Mouse (Mus musculus): ENCODE data around the gene Gm13941. TPM values are rescaled to one million over a fixed set of nuclear protein-coding genes. Genes with fewer than 3 reads are reported as not detected.

The Gm13941 gene
- polyA plus RNA-seq (2011; ENCODE audit: insufficient read depth, insufficient read length, low read depth, missing spikeins) = not detected in 2 replicates

DNA sequence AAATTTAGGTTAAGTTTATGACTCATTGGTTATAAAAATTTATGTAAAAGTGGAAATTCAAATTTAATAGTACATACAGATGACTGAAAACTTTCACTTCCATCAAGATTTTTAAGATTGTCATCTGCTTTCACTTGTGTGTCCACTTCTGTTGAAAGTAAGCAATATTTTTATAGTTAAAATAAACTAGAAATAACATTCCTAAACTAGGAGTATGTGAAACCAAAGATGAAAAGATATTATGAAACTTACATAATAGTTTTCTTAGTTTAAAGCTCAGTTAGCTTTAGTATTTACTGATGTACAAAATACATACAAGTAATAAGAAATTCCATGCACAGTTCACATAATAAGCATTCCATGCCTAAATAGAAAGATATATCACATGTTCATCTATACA, at the start of gene Gm13941:
Gm13941 (minus strand) TSS at position 101 of the 400 bp plus-strand sequence.
- Histone ChIP-seq H3K27me3 (ENCODE audit: control insufficient read depth, insufficient read depth, low read length, poor library complexity, severe bottlenecking) (no peaks in the 10 kb centered on the region), H3K4me3 (ENCODE audit: low read depth, low read length) (no peak within 1 kb of the TSS), H3K4me1 (ENCODE audit: control insufficient read depth, insufficient read depth, low read length) (no peaks in the 10 kb centered on the region), H3K9ac (ENCODE audit: low read depth, poor library complexity, severe bottlenecking) (no peak within 1 kb of the TSS), H3K27ac (ENCODE audit: insufficient read depth, low read length) (no peak within 1 kb of the TSS), H3K9me3 (replicated peaks; ENCODE audit: control insufficient read depth, insufficient read depth, low read length, poor library complexity, severe bottlenecking) (no peaks in the 10 kb centered on the region), H3K36me3 (ENCODE audit: control insufficient read depth, insufficient read depth, low read length, poor library complexity, severe bottlenecking) (no peaks in the 10 kb centered on the region)
- TF ChIP-seq CTCF (IDR thresholded peaks at IDR 0.05; ENCODE audit: low read depth, low read length) (no peak), EP300 (IDR thresholded peaks at IDR 0.05; ENCODE audit: insufficient read depth, low read depth, low read length) (no peak), POLR2A (IDR thresholded peaks at IDR 0.05; ENCODE audit: insufficient read depth, low read length) (no peak)

DNA sequence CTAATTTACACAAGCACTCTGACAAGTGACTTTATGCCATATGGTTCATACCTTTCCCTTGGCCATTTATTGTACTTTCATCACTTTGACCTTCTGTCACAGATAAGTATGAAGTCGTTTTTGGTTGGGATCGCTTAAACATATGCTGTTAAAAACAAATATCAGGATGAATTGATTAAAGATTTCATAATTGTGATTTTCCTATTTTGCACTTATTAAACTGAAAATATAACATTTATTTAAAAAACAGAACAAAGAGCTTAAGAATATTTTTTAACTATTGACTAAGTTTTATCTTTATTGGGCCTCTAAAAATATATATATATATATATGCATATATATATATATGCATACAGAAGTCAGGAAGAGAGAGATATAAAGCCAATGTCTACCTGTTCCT, 47.1 kb upstream of the Gm13941 start, which contains the start of gene Gm15130:
Gm15130 (minus strand) TSS at position 101 of the 400 bp plus-strand sequence.
- Histone ChIP-seq H3K9ac (ENCODE audit: low read depth, poor library complexity, severe bottlenecking) (no peak within 1 kb of the TSS), H3K27me3 (ENCODE audit: control insufficient read depth, insufficient read depth, low read length, poor library complexity, severe bottlenecking) (no peaks in the 10 kb centered on the region), H3K9me3 (replicated peaks; ENCODE audit: control insufficient read depth, insufficient read depth, low read length, poor library complexity, severe bottlenecking) (no peaks in the 10 kb centered on the region), H3K36me3 (ENCODE audit: control insufficient read depth, insufficient read depth, low read length, poor library complexity, severe bottlenecking) (no peaks in the 10 kb centered on the region), H3K27ac (ENCODE audit: insufficient read depth, low read length) (no peak within 1 kb of the TSS), H3K4me3 (ENCODE audit: low read depth, low read length) (no peak within 1 kb of the TSS), H3K4me1 (ENCODE audit: control insufficient read depth, insufficient read depth, low read length) (no peaks in the 10 kb centered on the region)
- TF ChIP-seq EP300 (IDR thresholded peaks at IDR 0.05; ENCODE audit: insufficient read depth, low read depth, low read length) = no peak
- no peak for TF ChIP-seq CTCF (IDR thresholded peaks at IDR 0.05; ENCODE audit: low read depth, low read length)
- no peak for TF ChIP-seq POLR2A (IDR thresholded peaks at IDR 0.05; ENCODE audit: insufficient read depth, low read length)

DNA sequence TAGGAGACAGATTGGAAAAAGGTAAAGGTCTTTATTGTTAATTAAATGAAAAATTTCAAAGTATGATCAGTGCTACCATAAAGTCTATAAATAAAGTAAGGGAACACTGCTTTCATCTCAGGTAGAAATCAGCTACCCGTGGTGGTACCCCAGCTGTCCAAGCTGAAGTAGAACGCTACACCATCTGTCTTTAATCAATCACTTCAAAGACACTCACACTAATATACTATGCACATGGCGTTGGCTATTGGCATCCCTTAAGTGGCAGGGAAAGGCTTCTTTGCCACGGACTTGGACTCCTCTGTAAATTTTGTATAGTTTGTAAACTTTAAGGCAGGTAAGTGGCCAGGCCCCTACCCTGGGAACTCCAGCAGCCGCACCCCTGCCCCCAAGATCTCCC, 30.0 kb upstream of the Gm13941 start:
- no peak overlapping the region for H3K27ac ChIP-seq (ENCODE audit: insufficient read depth, low read length)
- H3K4me3 ChIP-seq (ENCODE audit: low read depth, low read length) = no peak overlapping the region
- H3K9ac ChIP-seq (ENCODE audit: low read depth, poor library complexity, severe bottlenecking) = no peak overlapping the region
- H3K27me3 ChIP-seq (ENCODE audit: control insufficient read depth, insufficient read depth, low read length, poor library complexity, severe bottlenecking) = no peaks in the 10 kb centered on the region
- H3K9me3 ChIP-seq (replicated peaks; ENCODE audit: control insufficient read depth, insufficient read depth, low read length, poor library complexity, severe bottlenecking) = no peaks in the 10 kb centered on the region
- TF ChIP-seq CTCF (IDR thresholded peaks at IDR 0.05; ENCODE audit: low read depth, low read length) (no peak), POLR2A (IDR thresholded peaks at IDR 0.05; ENCODE audit: insufficient read depth, low read length) (no peak), EP300 (IDR thresholded peaks at IDR 0.05; ENCODE audit: insufficient read depth, low read depth, low read length) (no peak)
- H3K4me1 ChIP-seq (ENCODE audit: control insufficient read depth, insufficient read depth, low read length) = no peaks in the 10 kb centered on the region
- H3K36me3 ChIP-seq (ENCODE audit: control insufficient read depth, insufficient read depth, low read length, poor library complexity, severe bottlenecking) = no peaks in the 10 kb centered on the region

DNA sequence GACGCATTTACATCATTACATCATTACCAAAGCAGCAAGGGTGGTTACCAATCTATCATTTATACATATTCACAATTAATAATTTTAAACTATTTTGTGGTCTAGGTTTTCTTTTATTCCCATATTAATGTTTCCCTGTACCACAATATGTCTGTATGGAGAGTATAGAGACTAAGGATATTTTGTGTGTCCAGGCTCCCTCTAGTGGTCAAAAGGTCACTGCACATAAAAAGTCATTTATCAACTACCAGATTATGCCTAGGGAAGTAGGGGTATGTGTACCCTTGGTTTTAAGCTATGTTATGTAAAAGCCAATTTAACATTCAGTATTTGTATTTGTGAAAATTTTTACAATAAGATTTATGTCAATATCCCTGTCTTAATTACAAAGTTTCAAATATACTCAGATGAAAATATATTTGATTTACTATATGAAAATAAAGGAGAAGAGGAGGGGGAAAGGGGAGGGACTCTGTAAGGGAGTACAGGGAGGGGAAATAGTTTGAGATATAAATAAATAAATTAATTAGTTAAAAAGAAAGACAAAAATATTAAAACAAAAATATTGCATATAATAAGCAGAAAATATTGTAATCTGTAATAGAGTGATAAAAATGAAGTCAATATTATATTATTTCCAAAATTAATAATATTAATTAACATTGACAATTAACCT, 47.1 kb downstream of the Gm13941 start:
- Histone ChIP-seq H3K27ac (ENCODE audit: insufficient read depth, low read length) (no peak overlapping the region), H3K4me1 (ENCODE audit: control insufficient read depth, insufficient read depth, low read length) (no peaks in the 10 kb centered on the region), H3K27me3 (ENCODE audit: control insufficient read depth, insufficient read depth, low read length, poor library complexity, severe bottlenecking) (no peaks in the 10 kb centered on the region), H3K9ac (ENCODE audit: low read depth, poor library complexity, severe bottlenecking) (no peak overlapping the region), H3K4me3 (ENCODE audit: low read depth, low read length) (no peak overlapping the region), H3K9me3 (replicated peaks; ENCODE audit: control insufficient read depth, insufficient read depth, low read length, poor library complexity, severe bottlenecking) (no peaks in the 10 kb centered on the region), H3K36me3 (ENCODE audit: control insufficient read depth, insufficient read depth, low read length, poor library complexity, severe bottlenecking) (no peaks in the 10 kb centered on the region)
- TF ChIP-seq EP300 (IDR thresholded peaks at IDR 0.05; ENCODE audit: insufficient read depth, low read depth, low read length) (no peak), CTCF (IDR thresholded peaks at IDR 0.05; ENCODE audit: low read depth, low read length) (no peak), POLR2A (IDR thresholded peaks at IDR 0.05; ENCODE audit: insufficient read depth, low read length) (no peak)

Other genes starting within 250 kb of the Gm13941 start
- gene Ano3, start 155.1 kb downstream of the Gm13941 start, polyA plus RNA-seq (2011; ENCODE audit: insufficient read depth, insufficient read length, low read depth, missing spikeins) = 8.2 and 8.4 TPM in 2 replicates
- gene Gm15130, start 47.0 kb upstream of the Gm13941 start, polyA plus RNA-seq (2011; ENCODE audit: insufficient read depth, insufficient read length, low read depth, missing spikeins) = not detected in 2 replicates
- not detected in 2 replicates for gene 4930430A15Rik, start 123.6 kb upstream of the Gm13941 start, polyA plus RNA-seq (2011; ENCODE audit: insufficient read depth, insufficient read length, low read depth, missing spikeins)
- not detected in 2 replicates for gene Olfr1275, start 129.3 kb upstream of the Gm13941 start, polyA plus RNA-seq (2011; ENCODE audit: insufficient read depth, insufficient read length, low read depth, missing spikeins)
- not detected in 2 replicates for gene Olfr1276, start 148.5 kb upstream of the Gm13941 start, polyA plus RNA-seq (2011; ENCODE audit: insufficient read depth, insufficient read length, low read depth, missing spikeins)
- not detected in 2 replicates for gene Olfr1277, start 168.1 kb upstream of the Gm13941 start, polyA plus RNA-seq (2011; ENCODE audit: insufficient read depth, insufficient read length, low read depth, missing spikeins)
- gene Olfr1278, start 184.2 kb upstream of the Gm13941 start, polyA plus RNA-seq (2011; ENCODE audit: insufficient read depth, insufficient read length, low read depth, missing spikeins) = not detected in 2 replicates
- not detected in 2 replicates for gene Olfr1279, start 194.7 kb upstream of the Gm13941 start, polyA plus RNA-seq (2011; ENCODE audit: insufficient read depth, insufficient read length, low read depth, missing spikeins)
- not detected in 2 replicates for gene Olfr1280, start 208.0 kb upstream of the Gm13941 start, polyA plus RNA-seq (2011; ENCODE audit: insufficient read depth, insufficient read length, low read depth, missing spikeins)
- gene Olfr1281, start 220.5 kb upstream of the Gm13941 start, polyA plus RNA-seq (2011; ENCODE audit: insufficient read depth, insufficient read length, low read depth, missing spikeins) = not detected in 2 replicates
- not detected in 2 replicates for gene Olfr1282, start 230.1 kb upstream of the Gm13941 start, polyA plus RNA-seq (2011; ENCODE audit: insufficient read depth, insufficient read length, low read depth, missing spikeins)

Data from ES-Bruce4 (cell line).